Mouse (Mus musculus) MEL (cell line): ENCODE data around the gene Hist1h2ba.

Experiments used
- CHD1 ChIP-seq: IDR thresholded peaks from 2 replicates; pipeline ENCODE4 v1.6.1; 2012; ENCODE audit warnings: low read depth, mild to moderate bottlenecking, inconsistent platforms, low read length, improper control_type of control experiment
- CTCF ChIP-seq, 3 experiments: IDR thresholded peaks in 2 of 3; conservative IDR thresholded peaks in 1 of 3; 2 replicates each; pipeline ENCODE4 v1.5.1; 2011 to 2012; ENCODE audit warnings: low read length in 3 of 3, low read depth in 2 of 3, mild to moderate bottlenecking in 2 of 3, improper control_type of control experiment in 1 of 3, inconsistent platforms in 1 of 3, mixed read lengths in 1 of 3, moderate library complexity in 1 of 3; ENCODE audit not compliant: control insufficient read depth in 1 of 3, insufficient read depth in 1 of 3, poor library complexity in 1 of 3, severe bottlenecking in 1 of 3
- POLR2A ChIP-seq, 2 experiments: IDR thresholded peaks; 2 replicates each; pipeline ENCODE4 v1.6.1; 2011 to 2012; ENCODE audit warnings: low read length in 2 of 2, mild to moderate bottlenecking in 2 of 2, control low read depth in 1 of 2, improper control_type of control experiment in 1 of 2, low read depth in 1 of 2, moderate library complexity in 1 of 2; ENCODE audit not compliant: control insufficient read depth in 1 of 2, insufficient read depth in 1 of 2, poor library complexity in 1 of 2
- ZKSCAN1 ChIP-seq: IDR thresholded peaks from 2 replicates; pipeline ENCODE4 v1.6.1; 2012; ENCODE audit warnings: low read depth, mild to moderate bottlenecking, inconsistent platforms, low read length, improper control_type of control experiment, moderate library complexity

GRCm38 (mm10) chr13:23887026-23887725 lies 46.8 kb downstream of the Hist1h2ba start:
- TF ChIP-seq CTCF (IDR thresholded peaks at IDR 0.05 in 2 of 3, conservative IDR thresholded peaks at IDR 0.05 in 1 of 3; ENCODE audit: control insufficient read depth in 1 of 3, insufficient read depth in 1 of 3, low read depth in 2 of 3, low read length in 3 of 3, poor library complexity in 1 of 3, severe bottlenecking in 1 of 3) (no peak), POLR2A (IDR thresholded peaks at IDR 0.05; ENCODE audit: control insufficient read depth in 1 of 2, insufficient read depth in 1 of 2, low read depth in 1 of 2, low read length in 2 of 2, poor library complexity in 1 of 2) (no peak), ZKSCAN1 (no peak), CHD1 (no peak)
